Mouse (Mus musculus): ENCODE data around the gene Fndc4.

Fndc4 gene

DNA sequence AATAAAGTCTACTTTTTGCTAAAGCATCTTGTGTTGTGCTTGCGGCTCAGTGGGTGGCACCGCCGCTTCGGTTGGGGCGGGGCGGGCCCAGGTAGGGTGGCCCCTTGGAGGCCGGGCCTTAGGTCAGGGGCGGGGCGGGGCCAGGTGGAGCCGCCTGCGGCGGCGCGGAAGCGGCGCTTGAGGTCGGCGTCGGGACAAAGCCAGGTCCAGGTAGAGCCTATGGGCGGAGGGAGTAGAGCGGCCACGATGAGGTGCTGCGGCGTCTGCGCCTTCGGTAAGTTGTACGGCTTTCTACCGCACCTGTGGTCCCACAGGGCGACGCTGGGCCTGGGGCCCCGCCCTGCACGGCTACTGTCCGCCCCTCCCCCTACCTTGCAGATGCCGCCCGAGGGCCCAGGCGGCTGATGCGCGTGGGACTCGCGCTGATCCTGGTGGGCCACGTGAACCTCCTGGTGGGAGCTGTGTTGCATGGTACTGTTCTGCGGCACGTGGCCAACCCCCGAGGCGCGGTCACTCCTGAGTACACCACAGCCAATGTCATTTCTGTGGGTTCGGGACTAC, 44.3 kb downstream of the Fndc4 start, which contains the start of gene Krtcap3:
Krtcap3 (plus strand) TSS at position 151 of the 561 bp plus-strand sequence.
- peak; percentile 56 for DNase-seq (ENCODE audit: low read depth, low spot score)
- peaks cover 25% of the 10 kb centered on the region for H3K36me3 ChIP-seq (ENCODE audit: control insufficient read depth, insufficient read depth, low read length, poor library complexity, severe bottlenecking)
- no peaks in the 10 kb centered on the region for H3K27me3 ChIP-seq (ENCODE audit: control insufficient read depth, insufficient read depth, low read length, poor library complexity, severe bottlenecking)

DNA sequence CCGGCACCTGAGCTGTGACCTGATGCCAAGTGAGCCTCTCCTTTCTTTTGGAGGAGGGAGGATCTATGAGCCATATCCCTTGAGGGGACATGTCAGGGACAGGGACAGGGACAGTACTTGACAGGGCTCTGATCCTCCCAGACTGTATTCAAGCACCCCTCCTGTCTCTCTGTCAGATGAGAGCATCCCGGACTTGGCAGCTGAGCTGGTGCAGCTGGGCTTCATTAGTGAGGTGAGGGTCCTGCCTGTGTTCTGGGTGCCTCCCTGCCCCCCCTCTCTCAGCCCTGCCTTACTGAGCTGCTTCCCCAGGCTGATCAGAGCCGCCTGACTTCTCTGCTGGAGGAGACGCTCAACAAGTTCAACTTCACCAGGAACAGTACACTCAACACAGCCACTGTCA, 45.2 kb downstream of the Fndc4 start:
- DNase-seq (ENCODE audit: low read depth, low spot score): no peak
- H3K36me3 ChIP-seq (ENCODE audit: control insufficient read depth, insufficient read depth, low read length, poor library complexity, severe bottlenecking): peaks cover 26% of the 10 kb centered on the region
- H3K27me3 ChIP-seq (ENCODE audit: control insufficient read depth, insufficient read depth, low read length, poor library complexity, severe bottlenecking): no peaks in the 10 kb centered on the region

Data from splenic B cell, adult 2 months (primary cell).